Mouse (Mus musculus): ENCODE results near the gene Csnk2a1. TPM values are rescaled to one million over a fixed set of nuclear protein-coding genes. Genes with fewer than 3 reads are reported as not detected.

Csnk2a1 gene
- total RNA-seq, 2 experiments from 2014 or later = 98.3 to 101 TPM

- DNase-seq = no peak
These were observed 99.5 kb downstream of the Csnk2a1 start for GRCm38 (mm10) chr2:152326157-152326556.

- no peak for DNase-seq
These were observed 100.0 kb downstream of the Csnk2a1 start for GRCm38 (mm10) chr2:152326654-152327053.

- no peak for DNase-seq
These were observed 101.3 kb downstream of the Csnk2a1 start for GRCm38 (mm10) chr2:152327980-152328379.

GRCm38 (mm10) chr2:152330858-152331423, 104.3 kb downstream of the Csnk2a1 start:
- DNase-seq = no peak

Other genes starting within 250 kb of the Csnk2a1 start
- gene Fam110a, start 246.6 kb upstream of the Csnk2a1 start, total RNA-seq (2021) = 1 to 10 TPM; 7.2 to 7.4 TPM
- 1 to 10 TPM; 2.8 to 3.0 TPM for gene Slc52a3, start 230.3 kb upstream of the Csnk2a1 start, total RNA-seq (2021)
- 10 to 100 TPM; 25.1 to 27.1 TPM for gene Scrt2, start 145.3 kb upstream of the Csnk2a1 start, total RNA-seq (2021)
- gene Srxn1, start 121.3 kb upstream of the Csnk2a1 start, total RNA-seq (2021) = 10 to 100 TPM; 71.6 to 77.6 TPM
- 1 to 10 TPM; 2.9 to 4.3 TPM for gene Tcf15, start 83.3 kb upstream of the Csnk2a1 start, total RNA-seq (2021)
- 10 to 100 TPM; 51.6 to 51.7 TPM for gene Tbc1d20, start 67.0 kb downstream of the Csnk2a1 start, total RNA-seq (2021)
- gene Rbck1, start 105.8 kb downstream of the Csnk2a1 start, total RNA-seq (2021) = 100 to 1,000 TPM; 103 to 109 TPM
- under 1 TPM; 0.37 to 0.73 TPM for gene Trib3, start 117.2 kb downstream of the Csnk2a1 start, total RNA-seq (2021)
- gene Nrsn2, start 149.8 kb downstream of the Csnk2a1 start, total RNA-seq (2021) = 10 to 100 TPM; 67.2 to 85.4 TPM
- gene Sox12, start 171.2 kb downstream of the Csnk2a1 start, total RNA-seq (2021) = 10 to 100 TPM; 15.5 to 15.7 TPM
- 10 to 100 TPM in 1 of 2 experiments, 1 to 10 TPM in 1; 9.3 to 10.0 TPM for gene Zcchc3, start 188.2 kb downstream of the Csnk2a1 start, total RNA-seq (2021)
- gene 6820408C15Rik, start 188.7 kb downstream of the Csnk2a1 start, total RNA-seq (2021) = 1 to 10 TPM; 2.5 to 2.6 TPM
- not detected for gene Defb23, start 237.8 kb downstream of the Csnk2a1 start, total RNA-seq (2021)